Mouse (Mus musculus): Measurements from ENCODE around the gene D5Ertd579e.

GRCm38 (mm10) chr5:36625612-36626011, 70.2 kb downstream of the D5Ertd579e start:
- TF ChIP-seq CTCF (IDR thresholded peaks at IDR 0.05; ENCODE audit: low read depth, low read length) = no peak
- TF ChIP-seq POLR2A (IDR thresholded peaks at IDR 0.05; ENCODE audit: borderline replicate concordance, low read depth, low read length) = no peak
